Mouse (Mus musculus): ENCODE measurements around the gene Pak2. TPM values are rescaled to one million over a fixed set of nuclear protein-coding genes. Genes with fewer than 3 reads are reported as not detected.

The Pak2 gene
- polyA plus RNA-seq, 1 experiment from 2014 or later, result 25.8 TPM

DNA sequence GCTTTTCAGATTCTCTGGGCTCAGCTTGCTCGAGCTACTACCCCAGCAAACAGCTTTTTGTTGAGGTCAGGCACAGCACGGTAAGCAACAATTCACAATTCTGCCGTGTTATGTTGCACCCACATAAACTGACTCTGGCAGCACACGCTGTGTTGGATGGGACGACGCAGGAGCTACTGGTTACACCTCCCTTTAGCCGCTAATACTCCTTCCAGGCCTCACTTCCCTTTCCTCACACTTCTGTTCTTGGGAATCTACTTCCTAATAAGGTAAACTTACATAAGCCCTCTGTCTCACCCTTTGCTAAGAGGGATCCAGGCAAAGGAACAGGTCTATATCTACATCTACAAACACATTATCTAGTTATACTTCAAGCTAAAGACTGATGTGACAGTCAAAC is 15.2 kb downstream of the Pak2 start:
- Histone ChIP-seq H3K27ac (ENCODE audit: low read length) (no peak overlapping the region), H3K27me3 (replicated peaks; ENCODE audit: insufficient read depth, low read length) (no peaks in the 10 kb centered on the region), H3K4me2 (replicated peaks; ENCODE audit: low read depth, low read length) (no peak overlapping the region), H3K9me3 (ENCODE audit: low read length) (no peaks in the 10 kb centered on the region), H3K4me1 (ENCODE audit: insufficient read depth, low read depth, low read length) (peaks cover 4% of the 10 kb centered on the region; the same call in 1 of the 2 replicates), H3K4me3 (ENCODE audit: low read depth, low read length) (no peak overlapping the region), H3K36me3 (ENCODE audit: insufficient read depth, low read length) (no peaks in the 10 kb centered on the region), H3K9ac (replicated peaks; ENCODE audit: low read depth) (no peak overlapping the region)
- TF ChIP-seq CTCF (IDR thresholded peaks at IDR 0.05) (no peak), EP300 (IDR thresholded peaks at IDR 0.05) (no peak)
- WGBS, result 54% methylated on average over 7 of the region's 7 CpGs
- ATAC-seq, result no peak
- peak; percentile 24 for DNase-seq (ENCODE audit: low spot score)

DNA sequence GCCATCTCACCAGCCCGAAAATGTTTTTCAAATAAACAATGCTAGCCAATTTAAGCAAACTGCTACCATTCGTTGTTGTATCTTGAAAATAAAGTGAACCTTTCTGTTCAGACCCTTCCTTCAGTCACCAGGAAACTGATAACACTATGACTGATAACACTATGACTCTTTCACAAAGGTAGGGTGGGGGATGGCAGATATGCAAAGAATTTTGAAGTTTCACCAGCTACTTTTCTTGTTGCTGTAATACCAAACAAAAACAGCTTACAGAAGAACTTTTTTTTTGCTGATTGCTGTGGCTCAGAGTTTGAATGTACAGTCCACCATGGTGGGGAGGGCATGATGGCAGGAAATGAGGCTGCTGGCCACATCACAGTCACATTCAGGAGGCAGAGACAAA is 16.9 kb downstream of the Pak2 start:
- no peak overlapping the region for H3K27ac ChIP-seq (ENCODE audit: low read length)
- H3K4me3 ChIP-seq (ENCODE audit: low read depth, low read length), result no peak overlapping the region
- no peak for ATAC-seq
- no peaks in the 10 kb centered on the region for H3K36me3 ChIP-seq (ENCODE audit: insufficient read depth, low read length)
- whole genome bisulfite sequencing, result 54% methylated on average over 2 of the region's 2 CpGs
- TF ChIP-seq EP300 (IDR thresholded peaks at IDR 0.05) (no peak), CTCF (IDR thresholded peaks at IDR 0.05) (no peak)
- H3K4me2 ChIP-seq (replicated peaks; ENCODE audit: low read depth, low read length), result no peak overlapping the region
- no peaks in the 10 kb centered on the region for H3K9me3 ChIP-seq (ENCODE audit: low read length)
- no peak for DNase-seq (ENCODE audit: low spot score)
- H3K27me3 ChIP-seq (replicated peaks; ENCODE audit: insufficient read depth, low read length), result no peaks in the 10 kb centered on the region
- H3K9ac ChIP-seq (replicated peaks; ENCODE audit: low read depth), result no peak overlapping the region
- peaks cover 4% of the 10 kb centered on the region; the same call in 1 of the 2 replicates for H3K4me1 ChIP-seq (ENCODE audit: insufficient read depth, low read depth, low read length)

DNA sequence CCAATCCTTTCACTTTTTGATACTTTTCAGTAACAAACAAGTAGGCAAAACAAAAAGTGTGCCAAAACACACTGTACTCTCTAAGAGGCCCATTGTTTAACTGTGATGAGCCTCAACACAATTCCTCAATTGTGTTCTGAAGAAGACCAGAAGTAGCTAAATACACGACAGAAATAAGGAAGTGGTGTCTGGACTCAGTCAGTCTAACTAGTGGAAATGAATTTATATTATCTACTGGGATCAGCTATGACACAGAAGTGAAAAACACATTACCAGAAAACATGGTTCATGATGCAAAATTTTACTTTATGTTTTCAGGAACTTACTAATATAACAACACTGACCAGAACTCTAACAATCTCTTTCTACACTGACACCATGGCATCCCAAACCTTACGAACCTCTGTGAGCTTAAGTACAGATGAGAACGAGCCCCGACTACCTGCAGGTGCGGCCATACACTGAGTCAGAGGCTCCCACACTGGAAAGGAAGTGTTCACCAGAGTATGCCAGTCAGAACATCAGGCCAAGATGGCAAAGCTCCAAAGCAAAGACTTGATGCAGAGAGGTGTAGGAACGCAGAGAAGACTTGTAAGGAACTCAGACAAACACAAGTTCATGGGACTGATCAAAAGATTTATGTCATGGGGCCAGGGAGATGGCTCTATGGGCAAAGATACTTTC is 19.2 kb downstream of the Pak2 start:
- no peaks in the 10 kb centered on the region for H3K9me3 ChIP-seq (ENCODE audit: low read length)
- no peak overlapping the region for H3K4me2 ChIP-seq (replicated peaks; ENCODE audit: low read depth, low read length)
- no peak overlapping the region for H3K9ac ChIP-seq (replicated peaks; ENCODE audit: low read depth)
- ATAC-seq (no peak), DNase-seq (ENCODE audit: low spot score) (peak; percentile 23)
- no peaks in the 10 kb centered on the region for H3K27me3 ChIP-seq (replicated peaks; ENCODE audit: insufficient read depth, low read length)
- no peak overlapping the region for H3K4me3 ChIP-seq (ENCODE audit: low read depth, low read length)
- H3K4me1 ChIP-seq (ENCODE audit: insufficient read depth, low read depth, low read length), result peaks cover 4% of the 10 kb centered on the region; the same call in 1 of the 2 replicates
- TF ChIP-seq EP300 (IDR thresholded peaks at IDR 0.05) (no peak), CTCF (IDR thresholded peaks at IDR 0.05) (no peak)
- no peaks in the 10 kb centered on the region for H3K36me3 ChIP-seq (ENCODE audit: insufficient read depth, low read length)
- peak overlapping the region; percentile 43; the same call in 1 of the 2 replicates for H3K27ac ChIP-seq (ENCODE audit: low read length)
- WGBS, result 36% methylated on average over 6 of the region's 6 CpGs

DNA sequence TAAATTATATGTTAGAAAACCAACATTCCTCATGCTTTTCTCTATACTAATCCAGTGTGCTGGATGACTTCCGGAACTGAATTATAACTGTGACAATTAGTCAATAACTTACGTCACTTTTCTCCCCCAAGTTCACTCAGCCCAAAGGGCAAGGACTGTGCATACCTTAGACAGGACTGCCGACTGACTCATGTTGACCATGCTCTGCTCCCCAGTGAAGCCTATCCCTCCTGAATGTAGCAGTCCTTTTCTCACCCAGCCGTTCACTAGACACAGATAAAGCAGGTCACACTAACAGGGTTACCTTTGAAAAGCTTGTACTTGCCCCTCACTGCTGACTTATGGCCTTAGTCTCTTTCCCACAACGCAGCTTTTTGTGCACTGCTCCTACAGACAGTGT is 20.3 kb downstream of the Pak2 start:
- TF ChIP-seq CTCF (IDR thresholded peaks at IDR 0.05) (no peak), EP300 (IDR thresholded peaks at IDR 0.05) (no peak)
- ATAC-seq (no peak), DNase-seq (ENCODE audit: low spot score) (no peak)
- Histone ChIP-seq H3K9me3 (ENCODE audit: low read length) (no peaks in the 10 kb centered on the region), H3K27ac (ENCODE audit: low read length) (no peak overlapping the region), H3K4me2 (replicated peaks; ENCODE audit: low read depth, low read length) (no peak overlapping the region), H3K9ac (replicated peaks; ENCODE audit: low read depth) (no peak overlapping the region), H3K36me3 (ENCODE audit: insufficient read depth, low read length) (no peaks in the 10 kb centered on the region), H3K4me1 (ENCODE audit: insufficient read depth, low read depth, low read length) (peaks cover 4% of the 10 kb centered on the region; the same call in 1 of the 2 replicates), H3K4me3 (ENCODE audit: low read depth, low read length) (no peak overlapping the region), H3K27me3 (replicated peaks; ENCODE audit: insufficient read depth, low read length) (no peaks in the 10 kb centered on the region)
- whole genome bisulfite sequencing, result 69% methylated on average over 5 of the region's 5 CpGs

DNA sequence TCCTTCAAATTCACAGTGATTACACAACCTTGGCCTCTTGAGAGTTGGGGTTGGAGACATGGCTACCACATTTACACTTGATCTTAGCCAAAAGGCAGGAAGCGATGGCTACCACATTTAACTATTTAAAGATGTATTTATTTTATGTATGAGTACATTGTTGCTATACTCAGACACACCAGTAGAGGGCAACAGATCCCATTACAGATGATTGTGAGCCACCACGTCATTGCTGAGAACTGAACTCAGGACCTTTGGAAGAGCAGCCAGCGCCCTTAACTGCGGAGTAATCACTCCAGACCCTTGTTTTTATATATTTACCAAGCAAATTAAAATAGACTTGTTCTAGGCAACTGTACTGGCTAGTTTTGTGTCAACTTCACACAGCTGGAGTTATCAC is 36.8 kb downstream of the Pak2 start:
- H3K27ac ChIP-seq (ENCODE audit: low read length), result no peak overlapping the region
- H3K9ac ChIP-seq (replicated peaks; ENCODE audit: low read depth), result no peak overlapping the region
- H3K4me2 ChIP-seq (replicated peaks; ENCODE audit: low read depth, low read length), result no peak overlapping the region
- ATAC-seq, result no peak
- H3K4me1 ChIP-seq (ENCODE audit: insufficient read depth, low read depth, low read length), result no peaks in the 10 kb centered on the region
- H3K4me3 ChIP-seq (ENCODE audit: low read depth, low read length), result no peak overlapping the region
- 85% methylated on average over 4 of the region's 4 CpGs for WGBS
- no peaks in the 10 kb centered on the region for H3K9me3 ChIP-seq (ENCODE audit: low read length)
- TF ChIP-seq CTCF (IDR thresholded peaks at IDR 0.05) (peak; percentile 41), EP300 (IDR thresholded peaks at IDR 0.05) (no peak)
- H3K27me3 ChIP-seq (replicated peaks; ENCODE audit: insufficient read depth, low read length), result no peaks in the 10 kb centered on the region
- DNase-seq (ENCODE audit: low spot score), result no peak
- peaks cover 43% of the 10 kb centered on the region for H3K36me3 ChIP-seq (ENCODE audit: insufficient read depth, low read length)

DNA sequence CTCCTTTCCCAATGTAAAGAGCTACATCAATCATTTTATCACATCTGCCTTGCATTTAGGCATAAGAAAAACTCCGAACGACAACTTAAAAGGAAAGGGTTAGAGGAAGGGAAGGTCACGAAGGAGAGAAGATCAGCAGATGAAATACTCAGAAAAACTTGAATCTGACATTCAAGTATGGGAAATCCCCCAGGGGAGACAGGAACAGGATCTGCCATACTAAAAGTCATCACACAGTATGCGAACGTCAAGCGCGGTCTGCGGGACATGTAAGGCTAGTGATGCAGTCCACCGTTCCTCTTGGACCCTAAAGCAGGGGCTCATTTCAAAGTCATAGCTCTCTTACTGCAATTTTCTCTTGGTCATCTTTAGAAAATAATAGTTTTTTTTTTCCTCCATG is 59.5 kb downstream of the Pak2 start:
- 91% methylated on average over 9 of the region's 9 CpGs for WGBS
- Histone ChIP-seq H3K27me3 (replicated peaks; ENCODE audit: insufficient read depth, low read length) (no peaks in the 10 kb centered on the region), H3K9me3 (ENCODE audit: low read length) (no peaks in the 10 kb centered on the region), H3K4me3 (ENCODE audit: low read depth, low read length) (no peak overlapping the region), H3K36me3 (ENCODE audit: insufficient read depth, low read length) (peaks cover 12% of the 10 kb centered on the region; the same call in 1 of the 2 replicates), H3K4me1 (ENCODE audit: insufficient read depth, low read depth, low read length) (no peaks in the 10 kb centered on the region), H3K4me2 (replicated peaks; ENCODE audit: low read depth, low read length) (no peak overlapping the region), H3K9ac (replicated peaks; ENCODE audit: low read depth) (no peak overlapping the region), H3K27ac (ENCODE audit: low read length) (no peak overlapping the region)
- TF ChIP-seq CTCF (IDR thresholded peaks at IDR 0.05), result no peak
- DNase-seq (ENCODE audit: low spot score), result no peak
- no peak for ATAC-seq

All from lung, postnatal 0 days (tissue).